ENCODE assay signal across 21 mouse cellular contexts in genomic region chr5:44553155-44553554, GRCm38 (mm10).
DNase-seq lines count a peak whose midpoint lies in the region; ATAC-seq and TF ChIP-seq lines count a peak whose summit lies in the region.
"Had no signal": no experiment of that assay in that cellular context is flagged by ENCODE, and none has a peak within 500 bp of the region (broad histone marks: within the 10 kb centered on the region; RNA-seq: fewer than 3 reads in every experiment).

No protein-coding gene starts in this region.

- H3K9ac ChIP-seq in embryonic facial prominence, embryonic 13.5 days = no peak overlapping the region
- H3K9ac ChIP-seq in kidney, embryonic 14.5 days (ENCODE audit: low read depth, low read length) = no peak overlapping the region
- H3K9ac ChIP-seq in forebrain, embryonic 12.5 days = no peak overlapping the region
- H3K9ac ChIP-seq: heart, embryonic 13.5 days; hindbrain, embryonic 14.5 days; limb, embryonic 15.5 days; lung, embryonic 15.5 days; midbrain, embryonic 15.5 days had no signal

- no peaks in the 10 kb centered on the region for H3K27me3 ChIP-seq in embryonic facial prominence, embryonic 13.5 days
- no peaks in the 10 kb centered on the region for H3K27me3 ChIP-seq in embryonic facial prominence, embryonic 10.5 days (replicated peaks; ENCODE audit: low read depth, poor library complexity, severe bottlenecking)
- H3K27me3 ChIP-seq in kidney, embryonic 14.5 days (ENCODE audit: control insufficient read depth, insufficient read depth, low read length) = no peaks in the 10 kb centered on the region
- H3K27me3 ChIP-seq in forebrain, embryonic 12.5 days = no peaks in the 10 kb centered on the region
- H3K27me3 ChIP-seq: heart, embryonic 13.5 days; limb, embryonic 15.5 days; lung, embryonic 15.5 days; midbrain, embryonic 15.5 days had no signal

- no peaks in the 10 kb centered on the region for H3K36me3 ChIP-seq in embryonic facial prominence, embryonic 13.5 days
- H3K36me3 ChIP-seq in embryonic facial prominence, embryonic 10.5 days (replicated peaks) = 0 out of 2 replicates have a peak, but pooled peaks cover 4% of the 10 kb centered on the region
- no peaks in the 10 kb centered on the region for H3K36me3 ChIP-seq in kidney, embryonic 14.5 days (ENCODE audit: control insufficient read depth, insufficient read depth, low read length)
- no peaks in the 10 kb centered on the region for H3K36me3 ChIP-seq in forebrain, embryonic 12.5 days (replicated peaks)
- H3K36me3 ChIP-seq: heart, embryonic 13.5 days; limb, embryonic 15.5 days; lung, embryonic 15.5 days; midbrain, embryonic 15.5 days had no signal

- H3K9me3 ChIP-seq in embryonic facial prominence, embryonic 13.5 days = no peaks in the 10 kb centered on the region
- no peaks in the 10 kb centered on the region for H3K9me3 ChIP-seq in embryonic facial prominence, embryonic 10.5 days
- H3K9me3 ChIP-seq in kidney, embryonic 14.5 days (ENCODE audit: control insufficient read depth, low read length) = no peaks in the 10 kb centered on the region
- no peaks in the 10 kb centered on the region for H3K9me3 ChIP-seq in forebrain, embryonic 12.5 days
- H3K9me3 ChIP-seq: heart, embryonic 13.5 days; limb, embryonic 15.5 days; lung, embryonic 15.5 days; midbrain, embryonic 15.5 days had no signal

- H3K4me2 ChIP-seq in embryonic facial prominence, embryonic 13.5 days = no peak overlapping the region
- no peak overlapping the region for H3K4me2 ChIP-seq in kidney, embryonic 14.5 days (replicated peaks; ENCODE audit: low read depth, low read length)
- H3K4me2 ChIP-seq in forebrain, embryonic 12.5 days = no peak overlapping the region
- H3K4me2 ChIP-seq: heart, embryonic 13.5 days; hindbrain, embryonic 14.5 days; lung, embryonic 15.5 days; midbrain, embryonic 15.5 days had no signal

- DNase-seq in embryonic facial prominence, embryonic 10.5 days (ENCODE audit: low spot score) = no peak
- DNase-seq in kidney, postnatal 14 days = peak; percentile 19
- DNase-seq in ES-CJ7 (ENCODE audit: low read depth, low spot score) = peak; percentile 2
- no peak for DNase-seq in embryo, embryonic 10 days (ENCODE audit: low spot score)
- DNase-seq: adrenal gland, adult 2 months; cerebellum, adult 9-11 months; heart, adult 11 months; spleen, adult 18-20 months; thymus, adult 18-20 months; thymus, postnatal 4 days had no signal

- no peak for TF ChIP-seq CTCF in embryonic fibroblast, embryonic 13.5 days (IDR thresholded peaks at IDR 0.05; ENCODE audit: borderline replicate concordance, insufficient read depth, low read length)

- TF ChIP-seq POLR2A in embryonic fibroblast, embryonic 13.5 days (IDR thresholded peaks at IDR 0.05; ENCODE audit: low read depth, low read length) = no peak

- ATAC-seq in embryonic facial prominence, embryonic 13.5 days (ENCODE audit: insufficient number of reproducible peaks, insufficient read depth, low FRiP score, low TSS enrichment, low read depth) = no peak
- ATAC-seq in kidney, embryonic 14.5 days (ENCODE audit: low FRiP score, low TSS enrichment) = no peak
- no peak for ATAC-seq in forebrain, embryonic 12.5 days (ENCODE audit: low FRiP score)
- ATAC-seq: intestine, embryonic 16.5 days; midbrain, embryonic 15.5 days had no signal

- no peak overlapping the region for H3K4me3 ChIP-seq in embryonic facial prominence, embryonic 13.5 days
- H3K4me3 ChIP-seq in embryonic facial prominence, embryonic 10.5 days = no peak overlapping the region
- no peak overlapping the region for H3K4me3 ChIP-seq in kidney, embryonic 14.5 days (ENCODE audit: low read length)
- H3K4me3 ChIP-seq in embryonic fibroblast, embryonic 13.5 days (ENCODE audit: insufficient read depth, low read length) = no peak overlapping the region
- H3K4me3 ChIP-seq in forebrain, embryonic 12.5 days (replicated peaks) = no peak overlapping the region
- H3K4me3 ChIP-seq: heart, embryonic 13.5 days; limb, embryonic 15.5 days; lung, embryonic 15.5 days; midbrain, embryonic 15.5 days; myocyte had no signal

- H3K4me1 ChIP-seq in embryonic facial prominence, embryonic 13.5 days = peaks cover 12% of the 10 kb centered on the region; the same call in 1 of the 2 replicates
- peaks cover 16% of the 10 kb centered on the region for H3K4me1 ChIP-seq in embryonic facial prominence, embryonic 10.5 days
- no peaks in the 10 kb centered on the region for H3K4me1 ChIP-seq in kidney, embryonic 14.5 days (ENCODE audit: control insufficient read depth, insufficient read depth, low read length)
- H3K4me1 ChIP-seq in embryonic fibroblast, embryonic 13.5 days (ENCODE audit: control insufficient read depth, insufficient read depth, low read length) = no peaks in the 10 kb centered on the region; the same call in 1 of the 2 replicates
- H3K4me1 ChIP-seq in forebrain, embryonic 12.5 days = no peaks in the 10 kb centered on the region
- H3K4me1 ChIP-seq: heart, embryonic 13.5 days; lung, embryonic 15.5 days; midbrain, embryonic 15.5 days had no signal

- peak overlapping the region; percentile 78; the same call in 1 of the 2 replicates for H3K27ac ChIP-seq in embryonic facial prominence, embryonic 13.5 days
- no peak overlapping the region for H3K27ac ChIP-seq in embryonic facial prominence, embryonic 10.5 days (replicated peaks)
- no peak overlapping the region for H3K27ac ChIP-seq in kidney, embryonic 14.5 days (ENCODE audit: low read depth, low read length)
- 0 out of 2 replicates have a peak overlapping the region, but pooled peaks have one; percentile 9 for H3K27ac ChIP-seq in embryonic fibroblast, embryonic 13.5 days (ENCODE audit: insufficient read depth, low read length)
- H3K27ac ChIP-seq in forebrain, embryonic 12.5 days = no peak overlapping the region
- H3K27ac ChIP-seq: heart, embryonic 13.5 days; hindbrain, embryonic 14.5 days; lung, embryonic 15.5 days; midbrain, embryonic 15.5 days had no signal

Comparison
In these comparisons a context has a peak if more than half of its experiments do, and no peak if none do; other contexts are left out.
1. H3K27ac ChIP-seq: peak in embryonic facial prominence, embryonic 13.5 days (single experiment) and embryonic fibroblast, embryonic 13.5 days (single experiment); none in embryonic facial prominence, embryonic 10.5 days (single experiment), kidney, embryonic 14.5 days (single experiment) and forebrain, embryonic 12.5 days (single experiment).
2. DNase-seq: peak in kidney, postnatal 14 days (single experiment) and ES-CJ7 (single experiment); none in embryonic facial prominence, embryonic 10.5 days (single experiment) and embryo, embryonic 10 days (single experiment).